ENCODE assay signal across 25 mouse cellular contexts in the genomic region with DNA sequence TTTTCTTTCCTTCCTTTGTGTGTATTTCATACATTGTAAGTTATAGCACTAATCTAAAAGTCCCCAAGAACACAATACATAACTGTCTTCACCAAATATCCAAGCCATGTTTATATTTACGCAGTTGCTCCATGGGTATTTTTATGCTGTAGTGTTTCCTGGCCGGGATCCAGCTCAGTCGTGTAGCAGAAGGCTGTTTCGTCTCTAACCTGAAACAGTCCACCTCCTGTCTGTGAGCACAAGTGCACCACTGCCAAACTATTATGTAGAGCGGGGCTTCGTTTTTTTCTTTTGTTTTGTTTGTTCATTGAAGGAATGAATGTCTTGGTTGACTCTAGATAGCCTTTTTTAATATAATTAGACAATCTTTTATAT. TPM values are rescaled to one million over a fixed set of nuclear protein-coding genes. Genes with fewer than 3 reads are reported as not detected.
DNase-seq lines count a peak whose midpoint lies in the region; ATAC-seq lines count a peak whose summit lies in the region.
"Had no signal": no experiment of that assay in that cellular context is flagged by ENCODE, and none has a peak within 500 bp of the region (broad histone marks: within the 10 kb centered on the region; RNA-seq: fewer than 3 reads in every experiment).

No protein-coding gene starts in this region.

- 0 out of 2 replicates have a peak overlapping the region, but pooled peaks have one; percentile 18 for H3K27ac ChIP-seq in heart, embryonic 15.5 days
- no peak overlapping the region for H3K27ac ChIP-seq in heart, embryonic 11.5 days (ENCODE audit: low read depth, low read length)
- no peak overlapping the region for H3K27ac ChIP-seq in forebrain, embryonic 10.5 days
- H3K27ac ChIP-seq: forebrain, embryonic 13.5 days; hindbrain, embryonic 10.5 days; intestine, embryonic 15.5 days; limb, embryonic 12.5 days; liver, embryonic 14.5 days; lung, embryonic 15.5 days; midbrain, embryonic 13.5 days had no signal

- H3K4me2 ChIP-seq in heart, embryonic 15.5 days, result no peak overlapping the region
- no peak overlapping the region for H3K4me2 ChIP-seq in heart, embryonic 11.5 days
- H3K4me2 ChIP-seq: forebrain, embryonic 13.5 days; intestine, embryonic 15.5 days; limb, embryonic 12.5 days; lung, embryonic 15.5 days; midbrain, embryonic 13.5 days had no signal

- peaks cover 65% of the 10 kb centered on the region for H3K36me3 ChIP-seq in heart, embryonic 15.5 days
- H3K36me3 ChIP-seq in heart, embryonic 11.5 days (ENCODE audit: control insufficient read depth, insufficient read depth, low read length), result peaks cover 50% of the 10 kb centered on the region
- peaks cover 85% of the 10 kb centered on the region for H3K36me3 ChIP-seq in forebrain, embryonic 10.5 days (replicated peaks)

- no peaks in the 10 kb centered on the region for H3K27me3 ChIP-seq in heart, embryonic 15.5 days
- H3K27me3 ChIP-seq in heart, embryonic 11.5 days (ENCODE audit: control insufficient read depth, insufficient read depth, low read length), result no peaks in the 10 kb centered on the region
- H3K27me3 ChIP-seq in forebrain, embryonic 10.5 days (ENCODE audit: poor library complexity, severe bottlenecking), result no peaks in the 10 kb centered on the region
- H3K27me3 ChIP-seq: forebrain, embryonic 13.5 days; intestine, embryonic 15.5 days; limb, embryonic 12.5 days; lung, embryonic 15.5 days; megakaryocyte, embryonic 14.5 days; midbrain, embryonic 13.5 days had no signal

- H3K9ac ChIP-seq in heart, embryonic 15.5 days, result no peak overlapping the region
- no peak overlapping the region for H3K9ac ChIP-seq in heart, embryonic 11.5 days (ENCODE audit: low read depth, low read length)
- H3K9ac ChIP-seq: forebrain, embryonic 13.5 days; intestine, embryonic 15.5 days; limb, embryonic 12.5 days; liver, embryonic 14.5 days; lung, embryonic 15.5 days; midbrain, embryonic 13.5 days had no signal

- peaks cover 4% of the 10 kb centered on the region; the same call in 1 of the 2 replicates for H3K4me1 ChIP-seq in heart, embryonic 15.5 days (replicated peaks)
- H3K4me1 ChIP-seq in heart, embryonic 11.5 days (ENCODE audit: control insufficient read depth, insufficient read depth, low read length), result no peaks in the 10 kb centered on the region
- no peaks in the 10 kb centered on the region for H3K4me1 ChIP-seq in forebrain, embryonic 10.5 days
- H3K4me1 ChIP-seq: forebrain, embryonic 13.5 days; hindbrain, embryonic 10.5 days; intestine, embryonic 15.5 days; limb, embryonic 12.5 days; lung, embryonic 15.5 days; midbrain, embryonic 13.5 days had no signal

- H3K4me3 ChIP-seq in heart, embryonic 15.5 days, result no peak overlapping the region
- H3K4me3 ChIP-seq in heart, embryonic 11.5 days (ENCODE audit: low read depth, low read length), result no peak overlapping the region
- H3K4me3 ChIP-seq in forebrain, embryonic 10.5 days, result no peak overlapping the region
- H3K4me3 ChIP-seq: erythroblast, embryonic 14.5 days; forebrain, embryonic 13.5 days; hindbrain, embryonic 10.5 days; intestine, embryonic 15.5 days; limb, embryonic 12.5 days; lung, embryonic 15.5 days; megakaryocyte, embryonic 14.5 days; midbrain, embryonic 13.5 days had no signal

- no peaks in the 10 kb centered on the region for H3K9me3 ChIP-seq in heart, embryonic 15.5 days (replicated peaks)
- H3K9me3 ChIP-seq in heart, embryonic 11.5 days (replicated peaks; ENCODE audit: control insufficient read depth, low read length), result no peaks in the 10 kb centered on the region
- H3K9me3 ChIP-seq in forebrain, embryonic 10.5 days, result peaks cover 2% of the 10 kb centered on the region; the same call in 1 of the 2 replicates
- H3K9me3 ChIP-seq: hindbrain, embryonic 10.5 days; intestine, embryonic 15.5 days; limb, embryonic 12.5 days; lung, embryonic 15.5 days; megakaryocyte, embryonic 14.5 days; midbrain, embryonic 13.5 days had no signal

- no peak for ATAC-seq in heart, embryonic 15.5 days (replicated peaks; ENCODE audit: insufficient number of reproducible peaks, insufficient read depth, low FRiP score, low read depth)
- ATAC-seq in heart, embryonic 11.5 days (replicated peaks; ENCODE audit: insufficient number of reproducible peaks, low FRiP score, low TSS enrichment), result no peak
- ATAC-seq: forebrain, embryonic 13.5 days; hindbrain, embryonic 16.5 days; intestine, embryonic 15.5 days; midbrain, embryonic 13.5 days had no signal

- WGBS in heart, embryonic 15.5 days, result 55% methylated on average over 6 of the region's 6 CpGs
- WGBS in heart, embryonic 11.5 days (ENCODE audit: insufficient replicate concordance), result 84% methylated on average over 6 of the region's 6 CpGs
- WGBS in forebrain, embryonic 10.5 days, result 95% methylated on average over 6 of the region's 6 CpGs

- peak; percentile 38 for DNase-seq in cerebellum, adult 8-10 months
- no peak for DNase-seq in cerebellum, adult 11-12 months
- DNase-seq in brain, adult 2 months (ENCODE audit: low read depth, low spot score), result peak; percentile 59
- peak; percentile 59 to 71 for DNase-seq in cerebellum, postnatal 14 days
- no peak for DNase-seq in spleen, postnatal 14 days (ENCODE audit: low spot score in 2 of 2)
- DNase-seq in forebrain, embryonic 10.5 days (ENCODE audit: extremely low spot score, low spot score), result no peak
- DNase-seq: adrenal gland, postnatal 36 days; kidney, adult 9 months; kidney, postnatal 14 days; layer of hippocampus, postnatal 36 days; lung, postnatal 36 days; thymus, adult 18-20 months; thymus, postnatal 36 days had no signal

RNA-seq across cellular contexts. Expression of gene Tmem200b, which starts 22.4 kb away (rescaled TPM):
- polyA plus RNA-seq in heart, embryonic 15.5 days (2015; fragmentation: Nextera tagmentation; extraction: Ambion mirVana), result 1.2 and 2.6 TPM in 2 replicates
- 3.3 and 4.1 TPM in 2 replicates for polyA plus RNA-seq in heart, embryonic 11.5 days (2014; fragmentation: Nextera tagmentation; extraction: Ambion mirVana)
- polyA plus RNA-seq in forebrain, embryonic 10.5 days (2016; fragmentation: Nextera tagmentation; extraction: Ambion mirVana), result 0.84 and 1.7 TPM in 2 replicates
- polyA plus RNA-seq: erythroblast, embryonic 14.5 days; forebrain, embryonic 13.5 days; hindbrain, embryonic 16.5 days; midbrain, embryonic 13.5 days had no signal

RNA-seq across cellular contexts. Expression of gene Srsf4, which starts 25.8 kb away (rescaled TPM):
- 64.8 and 76.3 TPM in 2 replicates for polyA plus RNA-seq in heart, embryonic 15.5 days (2015; fragmentation: Nextera tagmentation; extraction: Ambion mirVana)
- 67.9 and 76.7 TPM in 2 replicates for polyA plus RNA-seq in heart, embryonic 11.5 days (2014; fragmentation: Nextera tagmentation; extraction: Ambion mirVana)
- 152 and 155 TPM in 2 replicates for polyA plus RNA-seq in forebrain, embryonic 10.5 days (2016; fragmentation: Nextera tagmentation; extraction: Ambion mirVana)

RNA-seq across cellular contexts. Expression of gene Mecr, which starts 55.9 kb away (rescaled TPM):
- 39.9 and 45.7 TPM in 2 replicates for polyA plus RNA-seq in heart, embryonic 15.5 days (2015; fragmentation: Nextera tagmentation; extraction: Ambion mirVana)
- polyA plus RNA-seq in heart, embryonic 11.5 days (2014; fragmentation: Nextera tagmentation; extraction: Ambion mirVana), result 35.9 and 39.3 TPM in 2 replicates
- polyA plus RNA-seq in forebrain, embryonic 10.5 days (2016; fragmentation: Nextera tagmentation; extraction: Ambion mirVana), result 57.6 and 60.2 TPM in 2 replicates

Comparison
In these comparisons a context has a peak if more than half of its experiments do, and no peak if none do; other contexts are left out.
1. DNase-seq: peak in cerebellum, adult 8-10 months (single experiment), brain, adult 2 months (single experiment) and cerebellum, postnatal 14 days (2 of 2); none in cerebellum, adult 11-12 months (single experiment), spleen, postnatal 14 days (0 of 2) and forebrain, embryonic 10.5 days (single experiment).